Mouse (Mus musculus) midbrain, embryonic 14.5 days (tissue): ENCODE measurements around the gene Inpp4a. TPM values are rescaled to one million over a fixed set of nuclear protein-coding genes. Genes with fewer than 3 reads are reported as not detected.

Experiments
- ATAC-seq: fragments of 200-750 bp; cut with Nextera tagmentation; 2 replicates; pipeline ENCODE4 v1.8.0; 2017; ENCODE audit warnings: moderate number of reproducible peaks, moderate library complexity; ENCODE audit not compliant: low FRiP score, low TSS enrichment
- DNase-seq: peaks from one replicate; pipeline ENCODE4 v3.0.0-alpha.2; 2015
- H3K27ac ChIP-seq: fragments of 300-500 bp; sonication (generic); replicated peaks from 2 replicates; pipeline ENCODE4 v1.5.1; 2014; ENCODE audit warnings: mild to moderate bottlenecking, low read depth, low read length, moderate library complexity
- H3K27me3 ChIP-seq: fragments of 300-500 bp; sonication (generic); 2 replicates; pipeline ENCODE4 v1.6.1; 2014; ENCODE audit warnings: low read length, control low read depth, mixed read lengths; ENCODE audit not compliant: control insufficient read depth, insufficient read depth
- H3K36me3 ChIP-seq: fragments of 300-500 bp; sonication (generic); 2 replicates; pipeline ENCODE4 v1.6.1; 2014; ENCODE audit warnings: low read length, control low read depth; ENCODE audit not compliant: control insufficient read depth, insufficient read depth
- H3K4me1 ChIP-seq: fragments of 300-500 bp; sonication (generic); 2 replicates; pipeline ENCODE4 v1.6.1; 2014; ENCODE audit warnings: mild to moderate bottlenecking, antibody characterized with exemption, low read length, control low read depth; ENCODE audit not compliant: control insufficient read depth, insufficient read depth
- H3K4me2 ChIP-seq: fragments of 300-500 bp; sonication (generic); 2 replicates; pipeline ENCODE4 v1.6.1; 2014; ENCODE audit warnings: mild to moderate bottlenecking, low read length, moderate library complexity
- H3K4me3 ChIP-seq: fragments of 300-500 bp; sonication (generic); replicated peaks from 2 replicates; pipeline ENCODE4 v1.5.1; 2014; ENCODE audit warnings: low read depth, low read length
- H3K9ac ChIP-seq: fragments of 300-500 bp; sonication (generic); replicated peaks from 2 replicates; pipeline ENCODE4 v1.6.1; 2014; ENCODE audit warnings: mild to moderate bottlenecking, low read length, moderate library complexity
- H3K9me3 ChIP-seq: fragments of 300-500 bp; sonication (generic); 2 replicates; pipeline ENCODE4 v1.6.1; 2016; ENCODE audit warnings: low read length, control low read depth, mixed read lengths; ENCODE audit not compliant: control insufficient read depth
- WGBS: fragments of 180-500 bp; shearing (Covaris S2); extraction: QIAGEN DNeasy Blood & Tissue Kit; methylation state at CpG from one replicate; pipeline ENCODE4 v1.1.7; 2014; 5-methylcytosine and 5-hydroxymethylcytosine counted together
- polyA plus RNA-seq: library from polyadenylated mRNA; unstranded; fragments of >200 nt; fragmentation: Nextera tagmentation; extraction: Ambion mirVana; gene quantifications from 2 replicates; pipeline ENCODE4 v1.2.1, GENCODE M21; 2014

Gene Inpp4a
- polyA plus RNA-seq, 1 experiment from 2014 or later = 68.1 TPM

GRCm38 (mm10) chr1:37378095-37378494 lies 78.4 kb downstream of the Inpp4a start:
- no peaks in the 10 kb centered on the region for H3K9me3 ChIP-seq
- no peak overlapping the region for H3K4me3 ChIP-seq
- ATAC-seq (no peak), DNase-seq (no peak)
- H3K9ac ChIP-seq = no peak overlapping the region
- 98% methylated on average over 5 of the region's 5 CpGs for WGBS
- no peak overlapping the region for H3K4me2 ChIP-seq
- H3K27ac ChIP-seq = no peak overlapping the region
- H3K4me1 ChIP-seq = no peaks in the 10 kb centered on the region
- peaks cover 62% of the 10 kb centered on the region for H3K36me3 ChIP-seq
- H3K27me3 ChIP-seq = no peaks in the 10 kb centered on the region

GRCm38 (mm10) chr1:37379536-37379935 lies 79.9 kb downstream of the Inpp4a start:
- Histone ChIP-seq H3K27me3 (no peaks in the 10 kb centered on the region), H3K4me1 (no peaks in the 10 kb centered on the region), H3K4me3 (no peak overlapping the region), H3K4me2 (no peak overlapping the region), H3K9ac (no peak overlapping the region), H3K9me3 (no peaks in the 10 kb centered on the region), H3K27ac (no peak overlapping the region), H3K36me3 (peaks cover 66% of the 10 kb centered on the region)
- WGBS = 85% methylated on average over 4 of the region's 4 CpGs
- no peak for ATAC-seq
- DNase-seq = no peak

GRCm38 (mm10) chr1:37380913-37381312 lies 81.2 kb downstream of the Inpp4a start:
- no peaks in the 10 kb centered on the region for H3K4me1 ChIP-seq
- no peak overlapping the region for H3K9ac ChIP-seq
- no peak overlapping the region for H3K27ac ChIP-seq
- ATAC-seq (no peak), DNase-seq (no peak)
- no peaks in the 10 kb centered on the region for H3K27me3 ChIP-seq
- peaks cover 63% of the 10 kb centered on the region for H3K36me3 ChIP-seq
- WGBS = 96% methylated on average over 5 of the region's 5 CpGs
- H3K4me2 ChIP-seq = no peak overlapping the region
- H3K4me3 ChIP-seq = no peak overlapping the region
- H3K9me3 ChIP-seq = no peaks in the 10 kb centered on the region

GRCm38 (mm10) chr1:37384304-37384703 lies 84.6 kb downstream of the Inpp4a start:
- no peaks in the 10 kb centered on the region for H3K9me3 ChIP-seq
- peaks cover 53% of the 10 kb centered on the region for H3K36me3 ChIP-seq
- no peak for ATAC-seq

GRCm38 (mm10) chr1:37386448-37386971 lies 86.8 kb downstream of the Inpp4a start:
- ATAC-seq (no peak), DNase-seq (no peak)
- Histone ChIP-seq H3K9me3 (no peaks in the 10 kb centered on the region), H3K4me1 (no peaks in the 10 kb centered on the region), H3K4me3 (no peak overlapping the region), H3K36me3 (peaks cover 55% of the 10 kb centered on the region), H3K27me3 (no peaks in the 10 kb centered on the region), H3K27ac (no peak overlapping the region), H3K4me2 (no peak overlapping the region), H3K9ac (no peak overlapping the region)
- WGBS = 86% methylated on average over 7 of the region's 7 CpGs

More at GRCm38 (mm10) chr1:37384304-37384703, 84.6 kb downstream of the Inpp4a start:
- H3K27ac ChIP-seq = no peak overlapping the region
- H3K4me3 ChIP-seq = no peak overlapping the region
- no peak overlapping the region for H3K9ac ChIP-seq
- WGBS = 80% methylated on average over 3 of the region's 3 CpGs
- H3K4me2 ChIP-seq = no peak overlapping the region
- H3K4me1 ChIP-seq = no peaks in the 10 kb centered on the region
- H3K27me3 ChIP-seq = no peaks in the 10 kb centered on the region
- no peak for DNase-seq

- no peaks in the 10 kb centered on the region for H3K27me3 ChIP-seq
- H3K27ac ChIP-seq = no peak overlapping the region
- ATAC-seq (no peak), DNase-seq (no peak)
- H3K4me3 ChIP-seq = no peak overlapping the region
- H3K4me2 ChIP-seq = no peak overlapping the region
- no peaks in the 10 kb centered on the region for H3K4me1 ChIP-seq
- 73% methylated on average over 5 of the region's 5 CpGs for WGBS
- no peaks in the 10 kb centered on the region for H3K9me3 ChIP-seq
- H3K9ac ChIP-seq = no peak overlapping the region
- H3K36me3 ChIP-seq = peaks cover 81% of the 10 kb centered on the region
Observed at GRCm38 (mm10) chr1:37393174-37393573, 93.5 kb downstream of the Inpp4a start.

- ATAC-seq (no peak), DNase-seq (no peak)
- Histone ChIP-seq H3K4me1 (no peaks in the 10 kb centered on the region), H3K9ac (no peak overlapping the region), H3K4me3 (no peak overlapping the region), H3K36me3 (peaks cover 69% of the 10 kb centered on the region), H3K9me3 (no peaks in the 10 kb centered on the region), H3K27ac (no peak overlapping the region), H3K4me2 (no peak overlapping the region), H3K27me3 (no peaks in the 10 kb centered on the region)
- WGBS = 73% methylated on average over 1 of the region's 1 CpGs
Observed at GRCm38 (mm10) chr1:37396481-37396880, 96.8 kb downstream of the Inpp4a start.

GRCm38 (mm10) chr1:37398961-37399360 lies 99.3 kb downstream of the Inpp4a start:
- Histone ChIP-seq H3K4me3 (no peak overlapping the region), H3K9ac (no peak overlapping the region), H3K9me3 (no peaks in the 10 kb centered on the region), H3K4me2 (no peak overlapping the region), H3K4me1 (no peaks in the 10 kb centered on the region), H3K27me3 (no peaks in the 10 kb centered on the region), H3K27ac (no peak overlapping the region), H3K36me3 (peaks cover 64% of the 10 kb centered on the region)
- WGBS = 63% methylated on average over 3 of the region's 3 CpGs
- ATAC-seq (no peak), DNase-seq (no peak)

- WGBS = 78% methylated on average over 8 of the region's 8 CpGs
- Histone ChIP-seq H3K27ac (0 out of 2 replicates have a peak overlapping the region, but pooled peaks have one; percentile 20), H3K4me2 (no peak overlapping the region), H3K4me1 (no peaks in the 10 kb centered on the region), H3K36me3 (peaks cover 60% of the 10 kb centered on the region), H3K4me3 (no peak overlapping the region), H3K9ac (no peak overlapping the region), H3K27me3 (no peaks in the 10 kb centered on the region), H3K9me3 (no peaks in the 10 kb centered on the region)
- DNase-seq = no peak
- no peak for ATAC-seq
Observed at GRCm38 (mm10) chr1:37399734-37400133, 100.1 kb downstream of the Inpp4a start.
